Mouse (Mus musculus): ENCODE measurements around the gene Mad2l1. TPM values are rescaled to one million over a fixed set of nuclear protein-coding genes. Genes with fewer than 3 reads are reported as not detected.

Gene Mad2l1
- polyA plus RNA-seq (2017; shearing (Covaris generic)), result 19.2 TPM

GRCm38 (mm10) chr6:66535028-66535862 is at the start of gene Mad2l1:
Gene Mad2l1, plus strand, starts transcription at chr6:66535390.

DNA sequence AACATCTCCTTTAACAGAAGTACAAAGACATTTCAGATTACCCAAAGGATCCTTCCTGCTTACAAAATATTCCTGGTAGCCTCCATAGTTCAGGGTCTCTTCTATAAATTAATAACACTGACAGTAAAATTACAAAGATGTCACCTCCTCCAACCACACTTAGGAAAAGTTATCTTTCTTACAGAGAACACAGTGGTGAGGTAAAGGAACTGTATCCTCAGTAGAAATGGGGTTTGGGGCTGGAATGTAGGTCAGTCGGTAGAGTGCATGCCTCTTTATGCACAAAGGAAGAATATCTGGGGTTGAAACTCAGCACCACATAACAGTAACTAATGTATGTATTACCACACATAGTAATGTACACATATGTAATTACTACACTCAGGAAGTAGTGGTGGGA is 24.8 kb downstream of the Mad2l1 start, which contains the start of gene Vmn1r32:
Gene Vmn1r32 (minus strand): TSS at position 101 of the 400 bp plus-strand sequence.

Other genes with a start within 250 kb of the Mad2l1 start
- not detected for gene Vmn1r32, start 24.7 kb downstream of the Mad2l1 start, polyA plus RNA-seq (2017; shearing (Covaris generic))
- 0.11 TPM for gene Vmn1r33, start 82.9 kb downstream of the Mad2l1 start, polyA plus RNA-seq (2017; shearing (Covaris generic))
- gene Vmn1r34, start 108.5 kb downstream of the Mad2l1 start, polyA plus RNA-seq (2017; shearing (Covaris generic)), result not detected
- not detected for gene Vmn1r35, start 150.5 kb downstream of the Mad2l1 start, polyA plus RNA-seq (2017; shearing (Covaris generic))
- not detected for gene Vmn1r36, start 183.8 kb downstream of the Mad2l1 start, polyA plus RNA-seq (2017; shearing (Covaris generic))
- gene Vmn1r37, start 194.0 kb downstream of the Mad2l1 start, polyA plus RNA-seq (2017; shearing (Covaris generic)), result not detected
- gene Vmn1r38, start 247.2 kb downstream of the Mad2l1 start, polyA plus RNA-seq (2017; shearing (Covaris generic)), result 0.08 TPM

Data from CD4-positive, CD25-positive, alpha-beta regulatory T cell (primary cell).